Mouse (Mus musculus) G1E (cell line): ENCODE results near the gene Camkv. TPM values are rescaled to one million over a fixed set of nuclear protein-coding genes. Genes with fewer than 3 reads are reported as not detected.

Experiments used
- ATAC-seq: 2 replicates; pipeline ENCODE4 v1.8.0; 2016; ENCODE audit warnings: mild to moderate bottlenecking; ENCODE audit not compliant: insufficient number of reproducible peaks, poor library complexity, low FRiP score, severe bottlenecking; ENCODE audit errors: extremely low read depth
- DNase-seq: peaks from one replicate; pipeline ENCODE4 v3.0.0; 2012; ENCODE audit warnings: low spot score
- H3K27me3 ChIP-seq: 2 replicates; pipeline ENCODE4 v1.6.1; 2012; ENCODE audit warnings: mild to moderate bottlenecking, low read length, inconsistent platforms; ENCODE audit not compliant: insufficient read depth
- H3K36me3 ChIP-seq: replicated peaks from 2 replicates; pipeline ENCODE3; 2012; ENCODE audit warnings: mild to moderate bottlenecking, inconsistent platforms
- H3K4me1 ChIP-seq: 2 replicates; pipeline ENCODE4 v1.6.1; 2012; ENCODE audit warnings: low read depth, low read length, inconsistent platforms, mixed read lengths; ENCODE audit not compliant: insufficient read depth
- H3K4me3 ChIP-seq: 2 replicates; pipeline ENCODE4 v1.5.1; 2012; ENCODE audit warnings: low read depth, mild to moderate bottlenecking, inconsistent platforms, low read length, moderate library complexity, mixed read lengths
- H3K9me3 ChIP-seq: replicated peaks from 2 replicates; pipeline ENCODE4 v1.6.1; 2012; ENCODE audit warnings: inconsistent platforms
- CTCF ChIP-seq: IDR thresholded peaks from 2 replicates; pipeline ENCODE4 v1.5.1; 2012; ENCODE audit warnings: low read depth, low read length, inconsistent platforms, mixed read lengths
- GATA1 ChIP-seq: IDR thresholded peaks from 2 replicates; pipeline ENCODE4 v1.6.1; 2012; ENCODE audit warnings: borderline replicate concordance, low read length, inconsistent platforms, mixed read lengths
- GATA2 ChIP-seq: IDR thresholded peaks from 2 replicates; pipeline ENCODE4 v1.6.1; 2012; ENCODE audit warnings: low read depth, low read length, inconsistent platforms, borderline replicate concordance
- POLR2AphosphoS5 ChIP-seq: IDR thresholded peaks from 2 replicates; pipeline ENCODE4 v1.6.1; 2012; ENCODE audit warnings: low read depth, low read length, inconsistent platforms; ENCODE audit not compliant: insufficient replicate concordance
- TAL1 ChIP-seq: conservative IDR thresholded peaks from 2 replicates; pipeline ENCODE4 v1.6.1; 2012; ENCODE audit warnings: low read depth, low read length, inconsistent platforms, mixed read lengths
- polyA plus RNA-seq: library from polyadenylated mRNA; stranded (reverse); fragments of >175 nt; gene quantifications from 2 replicates; pipeline ENCODE4 v1.2.3, GENCODE M21; 2012
- total RNA-seq, 2 experiments: library from RNA; stranded (forward) in 1 of 2; stranded (reverse) in 1 of 2; fragments of 200-1000 nt in 1 of 2; fragments of >200 nt in 1 of 2; fragmentation: Nextera tagmentation in 1 of 2; gene quantifications; 2 replicates each; pipeline ENCODE4 v1.2.3; 2014 to 2017

The Camkv gene
- total and polyA plus RNA-seq, 3 experiments = 0.11 TPM; not detected in 2

GRCm38 (mm10) chr9:107983421-107983890, 48.0 kb downstream of the Camkv start:
- H3K4me3 ChIP-seq = peak overlapping the region; percentile 83
- peaks cover 87% of the 10 kb centered on the region for H3K4me1 ChIP-seq
- no peak for TF ChIP-seq GATA2
- 0 out of 2 replicates have a peak, but pooled peaks have one; percentile 8 for TF ChIP-seq POLR2AphosphoS5
- peak; percentile 62 for DNase-seq
- H3K9me3 ChIP-seq = no peaks in the 10 kb centered on the region
- peaks cover 66% of the 10 kb centered on the region for H3K36me3 ChIP-seq
- no peaks in the 10 kb centered on the region for H3K27me3 ChIP-seq
- ATAC-seq = peak; percentile 46

DNA sequence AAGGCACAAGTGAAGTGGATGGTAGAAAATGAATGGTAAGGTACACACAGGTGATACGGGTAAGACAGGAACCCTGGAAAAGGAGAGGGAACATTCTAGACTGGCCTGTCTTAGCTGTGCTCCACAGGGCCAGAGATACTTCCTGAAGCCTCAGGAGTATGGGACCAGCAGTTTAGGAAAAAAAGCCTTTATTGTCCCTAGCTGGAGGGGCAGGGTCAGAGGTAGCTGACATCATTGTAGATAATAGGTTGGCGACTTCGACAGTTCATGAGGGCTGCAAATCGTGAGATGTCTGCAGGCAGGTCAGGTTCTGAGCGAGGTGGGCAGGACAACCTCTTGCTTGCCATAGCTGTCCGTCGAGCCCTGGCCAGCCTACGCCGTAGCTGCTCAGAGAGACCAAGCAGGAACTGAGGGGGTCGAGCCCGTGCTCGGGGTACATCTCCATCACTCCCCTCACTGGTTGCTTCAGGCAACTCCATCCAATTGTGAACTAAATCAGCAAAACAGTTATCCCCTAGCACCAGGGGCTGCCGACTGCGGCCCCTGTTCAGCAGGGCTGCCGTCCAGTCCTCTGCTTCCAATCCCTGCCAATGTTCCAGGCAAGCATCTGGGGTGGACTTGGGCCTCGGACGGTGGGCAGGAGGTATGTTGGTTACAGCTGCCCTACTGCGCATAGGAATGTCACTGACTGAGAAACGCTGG, 48.7 kb downstream of the Camkv start:
- H3K36me3 ChIP-seq = peaks cover 59% of the 10 kb centered on the region
- H3K4me1 ChIP-seq = peaks cover 81% of the 10 kb centered on the region
- ATAC-seq (no peak), DNase-seq (no peak)
- H3K4me3 ChIP-seq = peak overlapping the region; percentile 83
- H3K9me3 ChIP-seq = no peaks in the 10 kb centered on the region
- TF ChIP-seq CTCF = no peak
- TF ChIP-seq TAL1 = no peak
- TF ChIP-seq GATA1 = no peak
- no peak for TF ChIP-seq GATA2
- TF ChIP-seq POLR2AphosphoS5 = no peak; the same call in 1 of the 2 replicates
- H3K27me3 ChIP-seq = no peaks in the 10 kb centered on the region

DNA sequence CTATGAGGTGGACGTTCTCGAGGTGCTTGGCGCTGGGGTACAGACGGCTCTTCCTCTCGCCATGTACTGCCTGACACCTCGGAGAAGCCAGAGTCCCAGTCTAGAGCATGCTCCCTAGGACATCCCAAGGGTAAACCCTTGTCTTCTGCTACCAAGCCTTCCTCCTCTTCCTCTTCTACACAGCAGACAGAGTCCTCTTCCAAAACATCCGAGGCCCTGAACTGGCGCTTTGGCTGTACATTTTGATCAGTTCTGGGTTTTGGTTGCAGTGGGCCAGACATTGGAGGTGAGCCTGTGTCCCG, 49.2 kb downstream of the Camkv start:
- ATAC-seq (no peak), DNase-seq (no peak)
- Histone ChIP-seq H3K9me3 (no peaks in the 10 kb centered on the region), H3K4me3 (peak overlapping the region; percentile 83), H3K36me3 (peaks cover 54% of the 10 kb centered on the region), H3K27me3 (no peaks in the 10 kb centered on the region), H3K4me1 (peaks cover 79% of the 10 kb centered on the region)
- TF ChIP-seq TAL1 (no peak), CTCF (no peak), GATA1 (no peak), POLR2AphosphoS5 (no peak), GATA2 (no peak)

GRCm38 (mm10) chr9:107985131-107986119, 50.0 kb downstream of the Camkv start, which contains the start of gene Inka1:
Gene Inka1 (minus strand): TSS chr9:107985879.
- Histone ChIP-seq H3K4me1 (peaks cover 79% of the 10 kb centered on the region), H3K4me3 (peak within 1 kb of the TSS; percentile 83), H3K27me3 (no peaks in the 10 kb centered on the region), H3K36me3 (peaks cover 46% of the 10 kb centered on the region), H3K9me3 (no peaks in the 10 kb centered on the region)
- peak; percentile 22 for ATAC-seq
- no peak for TF ChIP-seq CTCF
- no peak for TF ChIP-seq GATA2
- TF ChIP-seq GATA1 = no peak
- TF ChIP-seq TAL1 = no peak
- no peak for TF ChIP-seq POLR2AphosphoS5
- DNase-seq = peak; percentile 68

DNA sequence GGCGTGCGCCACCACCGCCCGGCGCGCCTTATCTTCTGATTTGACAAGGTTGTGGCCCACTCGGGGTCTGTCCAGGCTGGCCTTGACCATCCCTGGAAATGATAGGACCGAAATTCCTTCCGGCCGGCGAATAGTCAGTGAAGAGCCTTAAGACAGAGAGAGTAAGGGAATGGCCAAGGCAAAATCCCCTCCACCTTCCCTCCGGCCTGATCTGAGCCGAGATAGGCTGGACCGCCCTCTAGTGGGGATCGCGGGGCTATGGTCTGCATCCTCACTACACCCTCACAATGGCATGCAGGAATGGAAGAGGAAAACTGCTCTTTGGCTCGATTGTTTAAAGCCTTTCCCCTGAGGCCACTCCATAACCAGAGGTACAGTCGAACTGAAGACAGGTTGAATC, 50.9 kb downstream of the Camkv start:
- 0 out of 2 replicates have a peak, but pooled peaks cover 4% of the 10 kb centered on the region for H3K27me3 ChIP-seq
- peak overlapping the region; percentile 83 for H3K4me3 ChIP-seq
- TF ChIP-seq POLR2AphosphoS5 (no peak), TAL1 (no peak), GATA2 (peak; percentile 79; the same call in 1 of the 2 replicates), CTCF (peak; percentile 62)
- no peaks in the 10 kb centered on the region for H3K9me3 ChIP-seq
- peaks cover 37% of the 10 kb centered on the region for H3K36me3 ChIP-seq
- ATAC-seq = no peak
- peaks cover 69% of the 10 kb centered on the region for H3K4me1 ChIP-seq
- DNase-seq = no peak

DNA sequence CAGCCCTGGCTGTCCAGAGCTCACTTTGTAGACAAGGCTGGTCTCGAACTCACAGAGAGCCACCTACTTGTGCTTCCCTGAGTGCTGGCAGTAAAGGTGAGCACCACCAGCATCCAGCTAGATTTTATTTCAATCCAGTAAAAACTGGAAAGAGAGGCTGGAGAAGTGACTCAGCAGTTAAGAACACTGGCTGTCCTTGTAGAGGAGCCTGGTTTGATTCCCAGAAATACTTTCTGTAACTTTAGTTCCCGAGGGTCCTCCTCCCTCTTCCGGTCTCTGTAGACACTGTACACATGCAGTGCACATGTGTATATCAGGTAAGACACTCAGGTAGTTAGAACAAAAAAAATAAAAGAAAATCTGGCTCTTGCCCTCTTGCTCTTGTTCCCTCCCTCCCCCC, 52.5 kb downstream of the Camkv start:
- no peak for ATAC-seq

More for the DNA sequence above, 52.5 kb downstream of the Camkv start:
- no peak for DNase-seq
- H3K4me1 ChIP-seq = peaks cover 53% of the 10 kb centered on the region
- no peak overlapping the region for H3K4me3 ChIP-seq
- no peak for TF ChIP-seq TAL1
- TF ChIP-seq POLR2AphosphoS5 = no peak
- TF ChIP-seq GATA2 = no peak
- no peak for TF ChIP-seq CTCF
- TF ChIP-seq GATA1 = no peak
- peaks cover 12% of the 10 kb centered on the region for H3K27me3 ChIP-seq
- H3K9me3 ChIP-seq = no peaks in the 10 kb centered on the region
- peaks cover 23% of the 10 kb centered on the region for H3K36me3 ChIP-seq
